Mouse (Mus musculus) neutrophil, adult 65 days (primary cell): ENCODE measurements around the gene Mrps36. TPM values are rescaled to one million over a fixed set of nuclear protein-coding genes. Genes with fewer than 3 reads are reported as not detected.

Experiments used
- total RNA-seq: library from RNA; stranded (reverse); gene quantifications from 2 replicates; pipeline ENCODE4 v1.2.4, GENCODE M21; 2023

Gene Mrps36
- total RNA-seq, result 6.9 and 15.5 TPM in 2 replicates

DNA sequence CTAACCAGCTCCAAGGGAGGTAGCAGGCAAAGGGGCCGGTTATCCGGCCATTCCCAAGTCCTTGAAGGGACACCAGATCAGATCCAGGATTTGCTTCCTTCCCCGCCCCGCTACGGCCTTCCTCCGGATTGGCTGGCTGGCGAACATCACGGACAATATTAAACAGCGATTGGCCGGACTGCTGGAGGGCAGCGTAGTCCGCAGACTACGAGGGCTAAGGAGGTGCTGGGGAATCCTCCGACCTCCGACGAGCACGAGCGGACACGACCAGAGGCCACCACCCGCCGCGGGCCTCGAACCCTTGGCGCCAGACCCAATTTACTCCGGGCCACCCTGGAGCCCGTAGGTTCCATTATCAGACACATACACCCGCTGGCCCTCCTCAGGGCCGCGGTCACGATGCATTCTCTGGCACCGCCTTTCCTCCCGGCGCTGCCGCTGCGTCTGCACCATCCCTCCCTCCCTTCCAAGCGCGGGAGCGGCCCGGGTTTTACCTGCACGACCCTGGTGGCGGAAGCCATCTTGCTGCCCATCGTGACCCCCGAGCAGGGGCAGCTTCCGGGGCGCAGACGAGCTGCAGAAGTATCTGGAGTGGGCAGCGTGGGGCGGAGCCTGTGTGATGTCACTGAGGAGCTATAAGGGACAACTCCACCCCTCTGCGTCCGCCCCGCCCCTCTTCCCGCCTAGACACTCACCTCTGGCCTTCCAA is at the start of gene Mrps36:
Gene Mrps36 (minus strand): TSS at position 624 of the 709 bp plus-strand sequence.

GRCm38 (mm10) chr13:100786414-100786867 is 42.0 kb upstream of the Mrps36 start, which contains the start of gene Ccnb1:
Ccnb1 (minus strand) TSS chr13:100786570.

GRCm38 (mm10) chr13:100775252-100776055 is 31.0 kb upstream of the Mrps36 start, which contains the start of gene Cenph:
Cenph (minus strand) TSS chr13:100775899.

GRCm38 (mm10) chr13:100730861-100731176 is 13.6 kb downstream of the Mrps36 start, which contains the start of gene Cdk7:
Cdk7 (minus strand) TSS chr13:100730939.

Other genes with a start within 250 kb of the Mrps36 start
- not detected in 2 replicates for gene Ocln, start 191.9 kb downstream of the Mrps36 start, total RNA-seq
- 0.35 and 0.54 TPM in 2 replicates for gene Marveld2, start 127.7 kb downstream of the Mrps36 start, total RNA-seq
- gene Ak6, start 93.7 kb downstream of the Mrps36 start, total RNA-seq, result 64.5 and 71.0 TPM in 2 replicates
- gene Rad17, start 93.6 kb downstream of the Mrps36 start, total RNA-seq, result 18.0 and 20.8 TPM in 2 replicates
- gene Taf9, start 93.1 kb downstream of the Mrps36 start, total RNA-seq, result 13.3 and 19.4 TPM in 2 replicates
- 43.9 and 53.8 TPM in 2 replicates for gene Ccdc125, start 74.9 kb downstream of the Mrps36 start, total RNA-seq
- 20.2 and 20.7 TPM in 2 replicates for gene Cdk7, start 13.7 kb downstream of the Mrps36 start, total RNA-seq
- gene Cenph, start 31.2 kb upstream of the Mrps36 start, total RNA-seq, result 7.8 and 9.7 TPM in 2 replicates
- 50.8 and 52.5 TPM in 2 replicates for gene Ccnb1, start 41.9 kb upstream of the Mrps36 start, total RNA-seq
- gene Slc30a5, start 88.8 kb upstream of the Mrps36 start, total RNA-seq, result 22.2 and 30.9 TPM in 2 replicates